Mouse (Mus musculus): ENCODE data around the gene Gng12.
A peak's percentile ranks its signal among the peaks of the same experiment; 100 is the strongest.

Gng12 gene

GRCm38 (mm10) chr6:67057991-67058696, 161.9 kb downstream of the Gng12 start:
- DNase-seq, result no peak

GRCm38 (mm10) chr6:67060057-67060456, 163.9 kb downstream of the Gng12 start:
- no peak for DNase-seq

GRCm38 (mm10) chr6:67069219-67069762, 173.1 kb downstream of the Gng12 start:
- no peak for DNase-seq

- peak; percentile 38 to 48 for DNase-seq
These were observed 173.7 kb downstream of the Gng12 start for GRCm38 (mm10) chr6:67069800-67070315.

Data from B cell, adult 2 months (primary cell).